Mouse (Mus musculus) heart, adult 11 months (tissue): Measurements from ENCODE around the gene Add2.

ENCODE experiments used
- DNase-seq: peaks from one replicate; pipeline ENCODE4 v3.0.0; 2022

Gene Add2

DNA sequence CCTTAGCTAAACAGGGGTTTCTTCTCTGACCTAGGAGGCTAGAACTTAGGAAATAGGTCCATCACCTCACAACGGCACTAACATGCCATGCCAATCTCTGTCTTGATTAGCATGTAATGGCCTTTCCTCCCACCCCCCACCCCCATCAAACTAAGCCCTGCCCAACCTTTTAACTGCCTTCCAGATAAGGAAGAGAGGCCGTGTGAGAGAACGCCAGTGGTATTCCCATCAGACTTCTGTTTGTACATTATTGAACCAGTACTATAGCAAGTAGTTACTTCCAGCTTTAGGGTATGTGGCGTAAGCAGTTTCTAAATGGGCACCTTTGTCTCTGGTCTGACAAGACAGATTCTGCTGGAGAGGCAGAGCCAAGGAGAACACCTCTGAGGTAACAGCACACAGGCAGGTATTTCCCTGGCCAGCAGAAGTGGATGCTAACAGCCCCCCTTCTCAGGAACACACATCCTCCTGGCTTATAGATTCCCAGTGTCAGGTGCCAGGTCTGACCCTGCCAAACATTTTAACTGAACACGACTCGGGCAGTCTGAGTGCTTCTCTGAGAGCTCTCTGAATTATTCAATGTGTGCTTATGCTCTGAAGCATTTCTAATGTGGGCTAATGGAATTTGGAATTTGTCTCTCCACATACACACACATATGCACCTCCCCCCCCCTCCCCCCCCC is 22.2 kb downstream of the Add2 start:
- DNase-seq, result no peak

DNA sequence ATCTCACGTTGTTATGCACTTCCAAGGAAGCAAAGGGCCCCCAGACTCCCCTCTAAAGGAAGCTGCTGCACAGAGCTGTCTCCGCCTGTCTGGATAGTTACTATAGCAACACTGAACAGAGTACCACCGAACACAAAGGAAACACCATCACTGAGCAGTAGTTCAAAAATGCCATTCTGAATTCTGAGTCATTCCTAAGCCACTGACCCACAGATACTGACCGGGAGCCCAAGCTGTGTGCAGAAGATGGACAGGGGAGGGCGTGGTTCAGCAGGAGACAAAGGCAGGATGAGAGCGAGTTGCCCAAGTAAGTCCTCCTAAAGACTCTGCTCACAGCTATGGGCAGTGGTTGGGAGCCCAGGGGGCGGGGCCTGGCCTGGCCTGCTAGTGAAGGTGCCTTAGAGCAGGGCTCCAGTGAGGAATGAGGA is 23.6 kb downstream of the Add2 start:
- DNase-seq, result peak; percentile 88

DNA sequence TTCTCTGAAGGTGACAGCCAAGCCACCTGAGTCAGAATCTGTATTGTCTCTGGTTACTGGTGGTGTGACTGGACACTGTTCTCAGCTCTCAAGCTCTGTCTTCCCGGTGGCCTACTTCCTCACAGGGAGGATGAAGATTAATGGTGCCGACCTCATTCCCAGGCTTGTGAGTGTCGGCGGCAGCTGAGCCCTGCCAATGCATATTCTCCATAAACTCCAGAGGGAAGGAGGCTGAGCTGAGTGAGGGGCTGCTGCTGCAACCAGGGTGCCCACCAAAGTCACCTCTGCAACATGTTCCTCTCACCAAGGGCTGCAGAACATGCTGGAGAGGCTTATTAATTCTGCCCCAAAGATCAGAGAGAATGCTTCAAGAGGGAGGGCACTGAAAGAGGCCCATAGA is 24.1 kb downstream of the Add2 start:
- DNase-seq, result no peak

DNA sequence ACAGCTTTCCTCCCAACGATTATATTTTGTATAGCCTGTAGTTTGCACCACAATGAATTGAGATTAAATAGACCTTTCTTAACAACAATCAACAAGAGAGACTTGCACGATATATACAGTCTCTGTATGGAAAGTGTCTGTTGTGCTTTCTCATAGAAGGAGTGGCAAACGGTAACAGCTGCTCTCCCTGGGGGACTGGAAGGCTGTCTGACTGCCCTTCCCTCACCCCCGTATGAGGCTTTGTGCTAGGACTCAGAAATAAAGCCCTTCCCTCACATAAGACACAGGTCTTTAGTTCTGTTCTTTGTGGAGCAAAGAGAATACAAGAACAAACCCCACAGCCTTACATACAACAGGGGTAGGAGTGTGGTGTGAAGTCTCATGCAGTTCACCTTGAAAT is 24.6 kb downstream of the Add2 start:
- no peak for DNase-seq

- no peak for DNase-seq
Measured at GRCm38 (mm10) chr6:86053594-86053993, 25.1 kb downstream of the Add2 start.

DNA sequence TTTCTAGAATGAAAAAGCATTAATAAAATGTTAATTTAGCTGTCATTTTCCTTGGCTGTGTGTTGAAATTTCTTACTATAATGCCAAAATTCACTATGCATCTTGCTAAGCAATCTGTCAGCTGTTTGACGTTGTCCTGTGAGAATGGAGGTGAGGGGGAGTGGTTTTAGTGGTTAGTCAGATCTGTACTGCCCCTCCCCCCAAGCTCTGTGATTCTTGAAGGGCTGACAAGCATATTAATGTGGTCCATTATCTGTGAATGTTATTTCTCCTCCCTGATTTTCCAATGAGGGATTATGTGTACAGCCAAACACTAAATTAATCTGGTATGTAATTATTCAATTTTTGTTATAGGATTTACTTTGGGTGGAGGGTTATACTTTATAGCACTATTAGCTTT is 30.0 kb downstream of the Add2 start:
- no peak for DNase-seq

- no peak for DNase-seq
Measured at GRCm38 (mm10) chr6:86059151-86059853, 30.8 kb downstream of the Add2 start.

- no peak for DNase-seq
Measured at GRCm38 (mm10) chr6:86060170-86060569, 31.7 kb downstream of the Add2 start.

DNA sequence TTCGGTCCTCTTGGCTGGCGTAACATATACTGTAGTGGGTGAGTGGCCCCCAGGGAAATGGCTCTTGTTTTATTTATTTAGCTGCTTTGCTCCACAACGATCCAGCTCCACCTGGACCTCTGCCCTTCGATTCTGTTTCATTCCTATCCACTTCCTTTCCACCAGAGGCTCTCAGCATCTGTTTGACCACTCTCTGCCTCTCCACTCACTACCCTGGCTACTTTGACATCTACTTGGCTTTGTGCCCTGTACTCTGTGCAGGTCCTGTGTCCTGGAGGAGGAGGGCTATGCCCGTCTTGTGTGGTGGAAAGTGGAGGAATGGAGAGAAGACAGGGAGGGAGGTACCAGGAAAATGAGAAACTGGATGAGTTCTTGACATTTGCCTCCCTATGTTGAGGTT is 33.7 kb downstream of the Add2 start:
- DNase-seq, result no peak

DNA sequence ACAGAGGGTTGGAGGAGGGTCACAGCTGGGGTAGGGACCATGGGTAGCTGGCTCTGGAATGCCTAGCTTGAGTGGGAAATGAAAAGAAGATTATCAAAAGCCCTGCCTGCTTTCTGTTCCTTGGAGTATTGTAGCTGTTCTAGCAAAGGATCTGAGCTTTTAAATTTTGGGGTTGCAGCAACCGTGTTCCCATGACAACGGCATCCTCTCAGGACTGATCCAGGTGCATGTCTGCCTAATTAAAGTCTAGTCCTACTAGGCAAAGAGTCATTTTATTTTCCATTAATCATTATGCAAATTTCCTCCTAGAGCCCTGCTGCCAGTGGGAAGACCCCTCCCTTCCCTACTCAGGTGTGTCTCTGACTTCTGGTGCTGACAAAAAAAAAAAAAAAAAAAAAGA is 34.2 kb downstream of the Add2 start:
- no peak for DNase-seq

- no peak for DNase-seq
Measured at GRCm38 (mm10) chr6:86064318-86065016, 36.0 kb downstream of the Add2 start.

- DNase-seq, result no peak
Measured at GRCm38 (mm10) chr6:86066727-86067126, 38.2 kb downstream of the Add2 start.

GRCm38 (mm10) chr6:86067145-86067544 is 38.7 kb downstream of the Add2 start:
- DNase-seq, result no peak

- DNase-seq, result no peak
Measured at GRCm38 (mm10) chr6:86069009-86069408, 40.5 kb downstream of the Add2 start.

DNA sequence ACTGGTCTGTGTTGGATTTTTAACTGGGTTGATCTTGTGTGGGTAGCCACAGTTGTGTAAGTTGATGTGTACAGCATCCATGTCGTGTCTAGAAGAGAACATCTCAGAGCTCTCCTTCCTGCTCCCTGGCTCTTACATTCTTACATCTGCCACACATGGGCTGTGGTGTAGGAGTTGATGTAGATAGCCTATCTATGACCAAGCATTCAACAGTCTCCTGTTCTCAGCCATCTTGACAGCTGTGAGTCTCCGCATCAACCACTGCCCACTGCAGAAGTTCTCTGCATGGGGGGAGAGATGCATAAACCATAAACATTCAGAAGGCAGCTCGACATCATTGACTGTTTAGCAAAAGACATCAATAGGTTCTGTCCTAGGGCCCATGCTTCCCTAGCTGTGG is 41.4 kb downstream of the Add2 start:
- no peak for DNase-seq

DNA sequence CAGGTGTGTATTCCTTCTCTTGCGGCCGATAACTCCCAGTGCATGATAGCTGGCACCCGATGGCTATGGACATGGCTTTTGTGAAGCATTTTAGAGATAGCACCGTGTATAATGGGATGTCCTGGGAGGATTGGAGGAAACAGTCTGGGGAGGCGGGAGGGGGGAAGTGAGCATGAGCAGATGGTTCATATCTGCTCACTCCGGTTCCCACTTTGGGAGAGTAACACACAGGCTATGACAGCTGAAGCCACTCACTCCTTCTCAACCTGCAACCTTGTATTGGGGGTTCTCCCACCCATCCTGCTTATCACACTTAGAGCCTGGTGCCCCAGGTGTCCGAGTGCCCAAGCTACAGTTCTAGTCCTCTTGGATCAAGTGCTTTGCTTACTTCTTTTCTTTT is 41.8 kb downstream of the Add2 start:
- DNase-seq, result no peak

GRCm38 (mm10) chr6:86073882-86074281 is 45.4 kb downstream of the Add2 start:
- DNase-seq, result no peak

- no peak for DNase-seq
Measured at GRCm38 (mm10) chr6:86074538-86075204, 46.2 kb downstream of the Add2 start.

- DNase-seq, result no peak
Measured at GRCm38 (mm10) chr6:86076525-86076924, 48.0 kb downstream of the Add2 start.

DNA sequence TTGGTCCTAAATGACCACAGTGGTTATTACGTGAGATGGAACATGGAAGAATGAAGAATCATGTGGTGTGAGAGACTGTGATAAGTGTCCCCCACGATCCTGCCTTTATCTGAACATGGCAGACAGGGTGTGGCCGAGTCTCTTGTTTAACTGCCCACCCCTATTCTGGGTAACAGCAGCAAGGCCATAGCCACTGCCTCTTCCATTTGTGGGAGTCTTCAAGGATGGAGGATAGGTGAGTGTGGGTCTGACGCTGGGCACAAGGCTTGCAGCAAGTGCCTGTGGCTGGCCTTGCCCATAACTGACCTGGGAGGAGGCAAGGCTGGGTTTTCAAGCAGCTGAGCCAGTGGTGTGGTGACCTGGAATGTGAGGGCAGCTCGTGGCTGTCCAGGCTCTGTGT is 49.4 kb downstream of the Add2 start:
- no peak for DNase-seq

DNA sequence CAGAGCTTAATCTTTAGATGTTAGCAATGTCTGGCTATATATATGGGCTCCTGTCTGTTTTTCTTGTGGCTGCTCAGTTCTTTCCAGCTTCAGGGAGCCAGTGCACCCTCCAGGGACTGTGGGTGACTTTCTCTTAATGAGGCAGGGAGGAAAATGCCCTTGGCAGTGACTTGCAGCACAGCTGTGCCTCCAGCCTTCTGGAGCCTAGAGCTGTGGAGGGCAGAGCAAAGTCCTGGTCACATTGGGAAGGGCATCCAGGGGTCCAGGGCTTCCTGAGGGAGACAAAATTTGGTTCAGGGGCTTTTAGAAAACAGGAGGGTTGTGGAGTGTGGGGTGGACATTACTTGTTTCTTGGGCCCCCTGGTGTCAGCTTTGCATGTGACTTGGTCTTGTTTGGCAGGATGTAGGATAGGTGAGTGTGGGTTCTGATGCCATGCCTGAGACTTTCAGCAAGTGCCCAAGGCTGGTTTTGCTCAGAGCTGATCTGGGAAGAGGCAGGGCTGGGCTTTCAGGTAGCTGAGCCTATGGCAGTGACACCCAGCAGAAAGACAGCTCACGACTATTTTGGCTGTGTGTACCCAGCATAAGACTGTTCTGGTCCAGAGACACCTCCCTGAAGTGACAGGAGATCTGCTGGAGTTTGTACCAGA is 50.0 kb downstream of the Add2 start:
- no peak for DNase-seq

DNA sequence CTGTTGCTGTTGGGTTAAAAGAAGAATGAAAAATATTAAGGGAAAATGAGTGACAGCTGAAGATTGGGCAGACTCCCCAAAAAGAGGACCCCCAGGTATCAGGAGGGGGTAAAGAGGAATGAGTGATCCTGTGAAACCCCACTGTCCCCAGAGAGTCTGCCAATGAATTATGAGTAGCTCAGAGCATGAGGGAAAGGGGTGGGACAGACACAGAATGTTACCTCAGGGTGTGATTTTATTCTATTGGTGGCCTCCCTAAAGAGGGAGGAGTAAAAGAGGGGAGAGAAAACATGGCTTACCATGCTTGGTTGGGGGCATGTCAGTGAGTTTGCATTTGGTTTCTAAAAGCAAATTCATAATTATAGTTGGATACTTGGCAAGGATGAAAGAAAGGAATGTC is 50.8 kb downstream of the Add2 start:
- no peak for DNase-seq

DNA sequence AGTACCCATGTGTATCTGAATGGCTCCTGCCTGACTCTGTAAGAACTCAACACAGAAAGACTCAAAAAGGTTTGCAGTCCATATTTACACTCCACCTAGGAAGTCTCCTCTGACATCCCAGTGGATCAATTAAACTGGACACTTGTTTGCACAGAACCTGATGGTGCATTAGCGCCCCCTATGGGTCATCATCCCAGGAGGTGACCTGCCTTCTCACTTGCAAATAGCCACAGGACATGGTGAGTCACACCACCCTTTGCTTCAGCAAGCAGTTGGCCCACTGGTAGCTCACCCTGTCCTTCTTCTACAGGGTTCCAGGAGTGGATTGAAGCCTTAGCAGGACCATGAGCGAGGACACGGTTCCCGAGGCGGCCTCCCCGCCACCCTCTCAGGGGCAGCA is 57.0 kb downstream of the Add2 start:
- no peak for DNase-seq
